Mouse (Mus musculus) erythroblast, embryonic 14.5 days (primary cell): ENCODE measurements around the gene Cfap61. TPM values are rescaled to one million over a fixed set of nuclear protein-coding genes. Genes with fewer than 3 reads are reported as not detected.

Experiments
- H3K27me3 ChIP-seq: 2 replicates; pipeline ENCODE4 v1.6.1; 2012; ENCODE audit warnings: inconsistent platforms; ENCODE audit not compliant: control insufficient read depth
- H3K36me3 ChIP-seq: 2 replicates; pipeline ENCODE4 v1.6.1; 2012; ENCODE audit warnings: mild to moderate bottlenecking, inconsistent platforms; ENCODE audit not compliant: control insufficient read depth
- H3K4me1 ChIP-seq: 2 replicates; pipeline ENCODE4 v1.6.1; 2012; ENCODE audit warnings: inconsistent platforms; ENCODE audit not compliant: control insufficient read depth
- H3K4me3 ChIP-seq: replicated peaks from 2 replicates; pipeline ENCODE3; 2012; ENCODE audit warnings: moderate library complexity, mild to moderate bottlenecking, inconsistent platforms
- H3K9me3 ChIP-seq: 2 replicates; pipeline ENCODE4 v1.6.1; 2012; ENCODE audit warnings: low read length, inconsistent platforms, mixed read lengths; ENCODE audit not compliant: control insufficient read depth
- GATA1 ChIP-seq: IDR thresholded peaks from 2 replicates; pipeline ENCODE4 v1.6.1; 2012; ENCODE audit warnings: low read length, inconsistent platforms, mixed read lengths
- TAL1 ChIP-seq: IDR thresholded peaks from 3 replicates; pipeline ENCODE4 v1.6.1; 2012; ENCODE audit warnings: low read length, inconsistent platforms, mixed read lengths
- polyA plus RNA-seq: library from polyadenylated mRNA; stranded (reverse); fragments of >175 nt; gene quantifications from 2 replicates; pipeline ENCODE4 v1.2.3, GENCODE M21; 2012

The Cfap61 gene
- polyA plus RNA-seq, 1 experiment: not detected

GRCm38 (mm10) chr2:146218881-146219535 is 284.4 kb downstream of the Cfap61 start:
- TF ChIP-seq GATA1 (no peak), TAL1 (no peak)
- Histone ChIP-seq H3K36me3 (no peaks in the 10 kb centered on the region), H3K9me3 (peaks cover 3% of the 10 kb centered on the region; the same call in 1 of the 2 replicates), H3K4me1 (peaks cover 5% of the 10 kb centered on the region), H3K27me3 (peaks cover 87% of the 10 kb centered on the region), H3K4me3 (no peak overlapping the region)

GRCm38 (mm10) chr2:146219791-146220190 is 285.2 kb downstream of the Cfap61 start:
- peaks cover 5% of the 10 kb centered on the region for H3K4me1 ChIP-seq
- no peak for TF ChIP-seq GATA1
- TF ChIP-seq TAL1: no peak
- peaks cover 3% of the 10 kb centered on the region; the same call in 1 of the 2 replicates for H3K9me3 ChIP-seq

GRCm38 (mm10) chr2:146220591-146221075 is 286.0 kb downstream of the Cfap61 start:
- H3K4me3 ChIP-seq: no peak overlapping the region

More at GRCm38 (mm10) chr2:146219791-146220190, 285.2 kb downstream of the Cfap61 start:
- H3K36me3 ChIP-seq: no peaks in the 10 kb centered on the region
- peaks cover 95% of the 10 kb centered on the region for H3K27me3 ChIP-seq
- no peak overlapping the region for H3K4me3 ChIP-seq

GRCm38 (mm10) chr2:146221076-146221928 is 286.7 kb downstream of the Cfap61 start, which contains the start of gene Insm1:
Insm1 (plus strand) TSS chr2:146221921.
- H3K36me3 ChIP-seq: no peaks in the 10 kb centered on the region
- H3K9me3 ChIP-seq: peaks cover 3% of the 10 kb centered on the region; the same call in 1 of the 2 replicates
- H3K4me1 ChIP-seq: peaks cover 5% of the 10 kb centered on the region
- TF ChIP-seq TAL1: no peak
- TF ChIP-seq GATA1: no peak
- no peak within 1 kb of the TSS for H3K4me3 ChIP-seq
- H3K27me3 ChIP-seq: peaks cover 99% of the 10 kb centered on the region

More at GRCm38 (mm10) chr2:146220591-146221075, 286.0 kb downstream of the Cfap61 start:
- Histone ChIP-seq H3K9me3 (peaks cover 3% of the 10 kb centered on the region; the same call in 1 of the 2 replicates), H3K4me1 (peaks cover 5% of the 10 kb centered on the region), H3K36me3 (no peaks in the 10 kb centered on the region), H3K27me3 (peaks cover 99% of the 10 kb centered on the region)
- TF ChIP-seq GATA1: no peak

GRCm38 (mm10) chr2:146221929-146222278 is 287.3 kb downstream of the Cfap61 start:
- Histone ChIP-seq H3K4me3 (no peak overlapping the region), H3K27me3 (peaks cover 100% of the 10 kb centered on the region), H3K4me1 (peaks cover 5% of the 10 kb centered on the region), H3K36me3 (no peaks in the 10 kb centered on the region), H3K9me3 (peaks cover 3% of the 10 kb centered on the region; the same call in 1 of the 2 replicates)
- TF ChIP-seq TAL1 (no peak), GATA1 (no peak)

- Histone ChIP-seq H3K9me3 (peaks cover 3% of the 10 kb centered on the region; the same call in 1 of the 2 replicates), H3K4me3 (no peak overlapping the region), H3K27me3 (peaks cover 100% of the 10 kb centered on the region), H3K4me1 (peaks cover 5% of the 10 kb centered on the region), H3K36me3 (no peaks in the 10 kb centered on the region)
- no peak for TF ChIP-seq TAL1
- no peak for TF ChIP-seq GATA1
Measured at GRCm38 (mm10) chr2:146222279-146223175, 287.9 kb downstream of the Cfap61 start.

- H3K4me3 ChIP-seq: no peak overlapping the region
- peaks cover 5% of the 10 kb centered on the region for H3K4me1 ChIP-seq
- TF ChIP-seq TAL1 (no peak), GATA1 (no peak)
- peaks cover 3% of the 10 kb centered on the region; the same call in 1 of the 2 replicates for H3K9me3 ChIP-seq
- no peaks in the 10 kb centered on the region for H3K36me3 ChIP-seq
- peaks cover 97% of the 10 kb centered on the region for H3K27me3 ChIP-seq
Measured at GRCm38 (mm10) chr2:146223176-146223905, 288.8 kb downstream of the Cfap61 start.

- H3K9me3 ChIP-seq: peaks cover 3% of the 10 kb centered on the region; the same call in 1 of the 2 replicates
- no peak overlapping the region for H3K4me3 ChIP-seq
- peaks cover 5% of the 10 kb centered on the region for H3K4me1 ChIP-seq
- TF ChIP-seq TAL1: no peak
- no peak for TF ChIP-seq GATA1
- H3K36me3 ChIP-seq: no peaks in the 10 kb centered on the region
- peaks cover 97% of the 10 kb centered on the region for H3K27me3 ChIP-seq
Measured at GRCm38 (mm10) chr2:146224141-146224540, 289.6 kb downstream of the Cfap61 start.
